Mouse (Mus musculus): ENCODE data around the gene Gabrr1. TPM values are rescaled to one million over a fixed set of nuclear protein-coding genes. Genes with fewer than 3 reads are reported as not detected.

Gene Gabrr1
- polyA plus RNA-seq, 1 experiment from 2014 or later, result 0.14 TPM

Other genes with a start within 250 kb of the Gabrr1 start
- 35.9 and 36.0 TPM in 2 replicates for gene Ankrd6, start 181.7 kb upstream of the Gabrr1 start, polyA plus RNA-seq (2015; fragmentation: Nextera tagmentation; extraction: Ambion mirVana)
- 23.7 and 26.6 TPM in 2 replicates for gene Rragd, start 149.5 kb upstream of the Gabrr1 start, polyA plus RNA-seq (2015; fragmentation: Nextera tagmentation; extraction: Ambion mirVana)
- gene Ube2j1, start 101.1 kb upstream of the Gabrr1 start, polyA plus RNA-seq (2015; fragmentation: Nextera tagmentation; extraction: Ambion mirVana), result 46.0 and 49.2 TPM in 2 replicates
- gene Gabrr2, start 69.5 kb upstream of the Gabrr1 start, polyA plus RNA-seq (2015; fragmentation: Nextera tagmentation; extraction: Ambion mirVana), result 0.48 and 0.74 TPM in 2 replicates
- 2.5 and 3.0 TPM in 2 replicates for gene Pm20d2, start 57.2 kb downstream of the Gabrr1 start, polyA plus RNA-seq (2015; fragmentation: Nextera tagmentation; extraction: Ambion mirVana)
- 30.9 and 33.9 TPM in 2 replicates for gene Srsf12, start 76.5 kb downstream of the Gabrr1 start, polyA plus RNA-seq (2015; fragmentation: Nextera tagmentation; extraction: Ambion mirVana)
- 95.2 and 97.1 TPM in 2 replicates for gene Pnrc1, start 157.6 kb downstream of the Gabrr1 start, polyA plus RNA-seq (2015; fragmentation: Nextera tagmentation; extraction: Ambion mirVana)
- 31.9 TPM in 2 replicates for gene Rngtt, start 177.8 kb downstream of the Gabrr1 start, polyA plus RNA-seq (2015; fragmentation: Nextera tagmentation; extraction: Ambion mirVana)

Measured in forebrain, embryonic 15.5 days (tissue).